Mouse (Mus musculus): ENCODE data around the gene Fkbp4. TPM values are rescaled to one million over a fixed set of nuclear protein-coding genes. Genes with fewer than 3 reads are reported as not detected.
"Not testable (repeated sequence)": the region's sequence is repeated elsewhere in the genome, so short reads cannot be mapped to it uniquely, and the experiment has no call there.

Fkbp4 gene
- polyA plus RNA-seq, 1 experiment from 2014 or later: 573 TPM

DNA sequence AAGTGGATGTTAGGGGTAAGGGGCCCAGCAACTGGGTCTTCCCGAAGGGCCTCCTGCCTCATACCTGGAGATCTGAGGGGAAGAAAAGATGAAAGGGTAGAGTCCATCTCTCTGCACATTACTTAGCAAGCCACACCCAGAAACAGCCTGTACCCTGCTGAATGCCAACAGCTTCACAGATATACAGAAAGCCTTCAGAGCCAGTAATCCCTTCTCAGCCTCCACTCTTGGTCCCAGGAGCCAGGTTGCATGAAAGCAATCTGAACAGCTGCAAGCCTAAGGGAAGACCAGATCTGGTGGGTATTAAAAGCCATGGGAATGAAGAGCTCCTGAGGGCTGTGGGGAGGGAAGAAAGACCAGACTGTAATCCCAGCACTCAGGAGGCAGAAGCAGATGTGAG is 49.3 kb downstream of the Fkbp4 start:
- H3K4me3 ChIP-seq (replicated peaks): no peak overlapping the region

DNA sequence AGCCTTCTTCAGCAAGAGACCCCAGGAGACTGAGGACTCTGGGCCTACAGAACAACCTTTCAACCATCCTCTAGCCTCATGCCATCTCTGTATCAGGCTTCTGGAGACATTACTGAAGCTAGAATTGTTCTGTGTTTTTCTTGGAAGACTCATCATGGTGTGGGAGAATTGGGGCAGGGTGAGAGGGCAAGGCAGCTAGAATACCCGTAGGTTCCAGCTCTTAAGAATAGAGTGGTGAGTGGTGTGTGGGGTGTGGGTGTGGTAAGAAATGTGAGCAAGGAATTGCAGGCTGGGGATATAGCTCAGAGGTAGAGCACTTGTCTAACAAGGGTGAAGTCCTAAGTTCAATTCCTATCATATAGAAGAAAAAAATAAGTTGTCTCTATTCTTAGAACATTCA is 53.5 kb downstream of the Fkbp4 start:
- 86% methylated on average over 1 of the region's 1 CpGs for WGBS
- H3K27ac ChIP-seq: no peak overlapping the region

More for the DNA sequence above, 49.3 kb downstream of the Fkbp4 start:
- no peak overlapping the region for H3K4me2 ChIP-seq
- 88% methylated on average over 1 of the region's 1 CpGs for WGBS
- no peak; the same call in 1 of the 2 replicates for ATAC-seq (ENCODE audit: insufficient number of reproducible peaks, insufficient read depth, low FRiP score, low TSS enrichment, low read depth)
- H3K36me3 ChIP-seq: no peaks in the 10 kb centered on the region
- no peaks in the 10 kb centered on the region for H3K9me3 ChIP-seq
- H3K27me3 ChIP-seq: no peaks in the 10 kb centered on the region
- no peak overlapping the region for H3K27ac ChIP-seq
- H3K9ac ChIP-seq (replicated peaks): no peak overlapping the region
- no peaks in the 10 kb centered on the region for H3K4me1 ChIP-seq (replicated peaks)

DNA sequence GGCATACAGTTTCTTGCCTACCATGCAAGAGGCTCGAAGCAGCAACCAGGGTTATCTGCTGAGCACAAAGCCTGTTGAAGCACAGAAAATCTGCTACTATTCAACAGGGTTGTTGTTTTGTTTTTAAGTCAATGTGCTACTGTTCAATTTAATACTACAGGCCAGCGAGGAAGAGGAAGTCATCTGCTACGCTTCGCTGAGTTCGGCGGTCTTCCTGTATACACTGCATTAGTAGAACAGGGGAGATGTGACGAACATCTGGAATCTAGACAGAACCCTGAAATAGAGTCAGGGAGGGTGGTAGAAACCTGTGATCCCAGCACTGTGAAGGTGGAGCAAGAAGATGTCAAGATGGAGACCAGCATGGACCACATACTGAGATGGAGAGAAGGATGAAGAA is 54.7 kb downstream of the Fkbp4 start:
- no peaks in the 10 kb centered on the region for H3K9me3 ChIP-seq
- H3K4me1 ChIP-seq (replicated peaks): no peaks in the 10 kb centered on the region
- H3K36me3 ChIP-seq: no peaks in the 10 kb centered on the region
- no peak overlapping the region for H3K4me3 ChIP-seq (replicated peaks)
- no peak overlapping the region for H3K9ac ChIP-seq (replicated peaks)
- H3K4me2 ChIP-seq: no peak overlapping the region
- H3K27ac ChIP-seq: no peak overlapping the region
- no peak for ATAC-seq (ENCODE audit: insufficient number of reproducible peaks, insufficient read depth, low FRiP score, low TSS enrichment, low read depth)
- 81% methylated on average over 7 of the region's 7 CpGs for WGBS
- no peaks in the 10 kb centered on the region for H3K27me3 ChIP-seq

More for the DNA sequence above, 53.5 kb downstream of the Fkbp4 start:
- H3K36me3 ChIP-seq: no peaks in the 10 kb centered on the region
- no peak overlapping the region for H3K4me2 ChIP-seq
- no peak overlapping the region for H3K4me3 ChIP-seq (replicated peaks)
- ATAC-seq (ENCODE audit: insufficient number of reproducible peaks, insufficient read depth, low FRiP score, low TSS enrichment, low read depth): no peak
- no peaks in the 10 kb centered on the region for H3K4me1 ChIP-seq (replicated peaks)
- H3K27me3 ChIP-seq: no peaks in the 10 kb centered on the region
- no peaks in the 10 kb centered on the region for H3K9me3 ChIP-seq
- H3K9ac ChIP-seq (replicated peaks): no peak overlapping the region

DNA sequence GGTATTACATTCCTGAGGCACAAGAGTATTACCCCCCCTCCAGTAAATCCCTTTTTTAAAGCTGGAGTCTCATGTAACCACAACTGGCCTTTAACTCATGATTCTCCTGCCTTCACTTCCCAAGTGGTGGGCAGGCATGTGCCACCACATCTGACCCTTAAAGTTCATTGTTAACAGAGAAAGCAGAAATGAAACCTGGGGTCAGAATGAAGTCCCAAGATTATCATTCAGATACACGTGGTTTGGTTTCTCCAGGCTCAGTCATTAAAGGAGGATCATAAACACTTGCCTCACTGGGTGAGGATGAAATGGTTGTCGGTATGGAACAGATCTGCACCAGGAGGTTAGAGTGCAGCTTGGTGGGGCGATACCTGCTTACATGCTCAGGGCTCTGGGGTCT is 57.2 kb downstream of the Fkbp4 start:
- Histone ChIP-seq H3K4me3 (replicated peaks) (no peak overlapping the region), H3K4me1 (replicated peaks) (no peaks in the 10 kb centered on the region), H3K36me3 (peaks cover 8% of the 10 kb centered on the region), H3K4me2 (no peak overlapping the region), H3K27me3 (no peaks in the 10 kb centered on the region), H3K9me3 (no peaks in the 10 kb centered on the region), H3K27ac (no peak overlapping the region), H3K9ac (replicated peaks) (no peak overlapping the region)
- 67% methylated on average over 3 of the region's 3 CpGs for WGBS
- ATAC-seq (ENCODE audit: insufficient number of reproducible peaks, insufficient read depth, low FRiP score, low TSS enrichment, low read depth): no peak

DNA sequence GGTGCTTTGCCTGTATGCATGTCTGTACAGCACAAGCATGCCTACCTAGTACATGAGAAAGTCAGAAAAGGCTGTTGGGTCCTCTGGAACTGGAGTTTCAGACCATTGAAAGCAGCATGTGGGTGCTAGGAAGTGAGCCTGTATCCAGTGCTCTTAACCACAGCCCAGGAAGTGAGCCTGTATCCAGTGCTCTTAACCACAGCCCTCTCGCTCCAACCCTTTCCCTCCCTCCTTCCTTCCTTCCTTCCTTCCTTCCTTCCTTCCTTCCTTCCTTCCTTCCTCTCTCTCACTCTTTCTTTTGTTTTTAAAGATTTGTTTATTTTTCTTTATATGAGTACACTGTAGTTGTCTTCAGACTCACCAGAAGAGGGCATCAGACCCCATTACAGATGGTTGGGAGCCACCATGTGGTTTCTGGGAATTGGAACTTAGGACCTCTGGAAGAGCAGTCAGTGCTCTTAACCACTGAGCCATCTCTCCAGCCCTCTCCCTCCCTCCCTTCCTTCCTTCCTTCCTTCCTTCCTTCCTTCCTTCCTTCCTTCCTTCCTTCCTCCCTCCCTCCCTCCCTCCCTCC is 57.8 kb downstream of the Fkbp4 start:
- not testable (repeated sequence) for H3K27ac ChIP-seq; H3K4me2 ChIP-seq; H3K27me3 ChIP-seq; H3K4me1 ChIP-seq (replicated peaks); ATAC-seq (ENCODE audit: insufficient number of reproducible peaks, insufficient read depth, low FRiP score, low TSS enrichment, low read depth); H3K9me3 ChIP-seq; H3K4me3 ChIP-seq (replicated peaks); H3K9ac ChIP-seq (replicated peaks)
- H3K36me3 ChIP-seq: peaks cover 13% of the 10 kb centered on the region
- WGBS: 65% methylated on average over 1 of the region's 1 CpGs

Other genes starting within 250 kb of the Fkbp4 start
- 3.5 TPM in 2 replicates for gene Tead4, start 137.9 kb downstream of the Fkbp4 start, polyA plus RNA-seq (2016; fragmentation: Nextera tagmentation; extraction: Ambion mirVana)
- 21.0 and 23.6 TPM in 2 replicates for gene Tulp3, start 82.8 kb downstream of the Fkbp4 start, polyA plus RNA-seq (2016; fragmentation: Nextera tagmentation; extraction: Ambion mirVana)
- gene Rhno1, start 75.8 kb downstream of the Fkbp4 start, polyA plus RNA-seq (2016; fragmentation: Nextera tagmentation; extraction: Ambion mirVana): 167 and 177 TPM in 2 replicates
- gene Foxm1, start 75.7 kb downstream of the Fkbp4 start, polyA plus RNA-seq (2016; fragmentation: Nextera tagmentation; extraction: Ambion mirVana): 43.2 and 52.4 TPM in 2 replicates
- 0.38 and 0.74 TPM in 2 replicates for gene Tex52, start 63.2 kb downstream of the Fkbp4 start, polyA plus RNA-seq (2016; fragmentation: Nextera tagmentation; extraction: Ambion mirVana)
- not detected in 2 replicates for gene Gm44596, start 63.2 kb downstream of the Fkbp4 start, polyA plus RNA-seq (2016; fragmentation: Nextera tagmentation; extraction: Ambion mirVana)
- 3.5 and 4.2 TPM in 2 replicates for gene Nrip2, start 39.4 kb downstream of the Fkbp4 start, polyA plus RNA-seq (2016; fragmentation: Nextera tagmentation; extraction: Ambion mirVana)
- gene Itfg2, start 13.7 kb downstream of the Fkbp4 start, polyA plus RNA-seq (2016; fragmentation: Nextera tagmentation; extraction: Ambion mirVana): 35.9 and 39.3 TPM in 2 replicates
- not detected in 2 replicates for gene Pzp, start 88.0 kb upstream of the Fkbp4 start, polyA plus RNA-seq (2016; fragmentation: Nextera tagmentation; extraction: Ambion mirVana)
- gene A2ml1, start 142.9 kb upstream of the Fkbp4 start, polyA plus RNA-seq (2016; fragmentation: Nextera tagmentation; extraction: Ambion mirVana): not detected in 2 replicates
- not detected in 2 replicates for gene Klrb1a, start 184.9 kb upstream of the Fkbp4 start, polyA plus RNA-seq (2016; fragmentation: Nextera tagmentation; extraction: Ambion mirVana)
- gene Clec2h, start 223.7 kb upstream of the Fkbp4 start, polyA plus RNA-seq (2016; fragmentation: Nextera tagmentation; extraction: Ambion mirVana): not detected in 2 replicates

Measured in limb, embryonic 12.5 days (tissue).